Mouse (Mus musculus) A20 (cell line): ENCODE measurements at regions not wholly inside any gene's neighbourhood (a gene's known extent, or its start where the extent isn't known, plus 50 kb on each side); places are given as distances from the start of the nearest gene placed in this dataset.

Experiments used
- DNase-seq: peaks from one replicate; pipeline ENCODE4 v3.0.0-alpha.2; 2011; ENCODE audit warnings: low read depth, low spot score

DNA sequence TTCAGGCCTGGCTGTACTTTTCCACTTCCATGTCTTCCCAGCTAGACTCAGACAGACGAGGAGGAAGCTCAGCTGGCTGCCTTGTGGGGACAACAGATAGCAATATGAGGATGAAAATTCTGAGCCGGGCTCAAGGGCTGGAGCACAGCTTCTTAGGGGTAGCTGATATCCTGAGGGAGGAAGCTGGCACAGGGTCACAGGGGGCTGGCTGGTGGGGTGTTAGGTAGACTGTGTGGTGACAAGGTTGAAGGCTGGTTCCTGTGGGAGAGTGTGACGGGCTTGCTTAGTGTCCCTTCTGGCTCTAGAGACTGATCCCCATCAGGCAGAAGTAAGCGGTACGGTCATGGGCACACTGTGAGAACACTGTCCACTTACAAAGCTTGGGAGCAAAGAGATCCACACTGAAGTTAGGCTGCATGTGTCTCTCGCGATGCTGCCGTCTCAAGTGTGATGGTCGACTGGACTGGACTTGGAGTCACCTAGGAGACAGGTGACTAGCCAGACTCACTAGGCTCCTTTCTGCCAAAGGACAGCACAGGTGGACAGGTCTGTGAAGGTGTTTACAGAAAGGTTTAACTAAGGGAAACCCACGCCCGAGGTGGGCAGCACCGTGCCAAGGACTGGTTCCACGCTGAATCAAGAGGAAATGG, 111.1 kb upstream of the S1pr3 start:
- no peak for DNase-seq

GRCm38 (mm10) chr13:51299047-51299760, 109.2 kb upstream of the S1pr3 start:
- no peak for DNase-seq

GRCm38 (mm10) chr13:51301476-51301875, 107.0 kb upstream of the S1pr3 start:
- DNase-seq, result no peak

- no peak for DNase-seq
These were observed 105.3 kb upstream of the S1pr3 start for GRCm38 (mm10) chr13:51303112-51303511.

GRCm38 (mm10) chr13:51304631-51305030, 103.8 kb upstream of the S1pr3 start:
- DNase-seq, result no peak

DNA sequence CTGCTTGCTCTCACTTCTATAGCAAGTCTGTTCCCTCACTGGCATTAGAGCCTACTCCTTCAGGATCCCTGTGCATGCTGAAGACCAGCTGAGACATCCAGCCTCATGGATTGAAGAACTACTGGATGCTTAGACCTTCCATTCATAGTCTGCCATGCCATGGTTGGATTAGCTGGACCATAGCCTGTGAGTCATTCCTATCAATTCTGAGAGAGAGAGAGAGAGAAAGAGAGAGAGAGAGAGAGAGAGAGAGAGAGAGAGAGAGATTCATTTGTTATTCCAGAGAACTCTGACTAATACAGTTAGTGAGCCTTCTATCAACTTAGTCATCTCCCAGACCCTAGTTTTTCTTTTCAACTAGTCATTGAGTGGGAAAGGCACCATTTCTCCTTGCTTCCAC, 99.0 kb upstream of the S1pr3 start:
- no peak for DNase-seq

GRCm38 (mm10) chr13:51310041-51310440, 98.4 kb upstream of the S1pr3 start:
- DNase-seq, result no peak

GRCm38 (mm10) chr13:51311679-51312255, 96.7 kb upstream of the S1pr3 start:
- no peak for DNase-seq

GRCm38 (mm10) chr13:51313129-51313850, 95.1 kb upstream of the S1pr3 start:
- DNase-seq, result no peak

DNA sequence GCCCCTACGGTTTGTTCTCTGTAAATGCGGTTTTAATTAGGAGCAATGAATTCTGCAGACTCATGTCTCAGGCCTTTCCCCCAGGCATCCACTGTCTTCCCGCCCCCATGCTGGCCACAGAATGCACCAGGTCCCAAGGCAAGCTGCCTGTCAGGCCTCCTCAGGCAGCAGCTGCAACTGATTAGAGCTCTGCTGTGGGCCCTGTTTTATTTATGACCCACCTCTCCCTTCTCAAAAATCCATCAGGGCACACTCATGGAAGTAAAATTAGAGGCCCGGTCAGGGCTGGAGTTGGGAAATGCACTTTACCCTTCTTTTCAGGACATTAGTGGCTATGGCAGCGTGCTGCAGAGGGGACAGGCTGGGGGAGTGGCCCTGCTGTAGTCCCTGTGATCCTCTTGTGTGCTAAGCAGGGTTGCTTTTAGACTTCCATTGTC, 93.9 kb upstream of the S1pr3 start:
- no peak for DNase-seq

DNA sequence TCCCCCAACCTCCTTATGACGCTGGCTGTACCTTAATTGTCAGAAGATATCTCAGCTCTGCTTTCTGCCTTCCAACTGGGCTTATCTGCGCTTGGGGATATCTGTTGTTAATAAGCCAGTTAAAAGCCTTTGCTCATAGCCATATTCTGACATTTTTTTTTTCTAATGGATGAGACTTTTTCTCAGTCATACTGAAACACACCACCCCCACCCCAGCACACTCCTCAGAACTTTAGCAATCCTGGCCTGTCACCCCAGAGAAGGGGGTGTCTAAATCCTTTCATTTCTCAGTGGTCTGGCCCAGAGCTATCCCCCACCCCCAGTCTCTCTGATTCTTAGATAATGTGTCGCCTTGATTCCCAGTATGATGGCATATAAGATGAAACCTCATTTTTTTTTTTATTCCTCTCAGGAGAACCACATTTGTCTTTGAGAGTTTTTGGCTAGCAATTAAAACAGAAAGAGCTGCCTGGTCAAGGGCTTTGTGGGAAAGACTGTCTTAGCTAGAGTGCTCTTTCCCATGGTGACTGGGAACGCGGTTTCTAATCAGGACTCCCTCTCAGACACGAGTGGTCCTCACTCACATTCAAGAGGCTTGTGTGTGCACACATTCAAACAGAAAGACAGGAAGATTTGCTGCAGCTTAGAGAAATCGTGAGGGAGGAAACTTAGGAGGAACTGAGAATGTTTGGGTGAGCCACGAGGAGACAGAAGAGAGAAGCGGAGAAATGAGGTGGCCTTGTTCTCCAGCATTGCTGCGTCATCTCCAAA, 93.2 kb upstream of the S1pr3 start:
- DNase-seq, result no peak

- peak; percentile 60 for DNase-seq
These were observed 92.7 kb upstream of the S1pr3 start for GRCm38 (mm10) chr13:51315779-51316041.

GRCm38 (mm10) chr13:51323058-51323715, 85.3 kb upstream of the S1pr3 start:
- no peak for DNase-seq

DNA sequence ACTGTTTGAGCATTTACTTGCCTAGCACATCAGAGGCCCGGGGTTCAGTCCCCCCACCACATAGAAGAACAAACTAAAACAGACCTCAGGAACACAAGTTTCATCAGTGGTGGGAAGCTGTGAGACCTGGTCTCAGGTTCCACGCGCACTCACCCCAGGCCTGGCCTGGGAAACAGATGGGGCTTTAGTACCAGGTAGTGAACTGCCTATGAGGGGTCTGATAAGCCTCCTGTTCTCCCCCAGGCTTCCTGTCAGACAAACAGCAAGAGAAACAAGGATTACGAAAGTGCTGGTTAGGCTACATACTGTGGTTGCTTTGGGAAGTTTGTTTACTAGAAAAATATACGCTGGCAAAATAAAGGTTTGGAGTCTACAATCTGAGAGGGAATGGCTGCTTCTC, 83.7 kb upstream of the S1pr3 start:
- no peak for DNase-seq

DNA sequence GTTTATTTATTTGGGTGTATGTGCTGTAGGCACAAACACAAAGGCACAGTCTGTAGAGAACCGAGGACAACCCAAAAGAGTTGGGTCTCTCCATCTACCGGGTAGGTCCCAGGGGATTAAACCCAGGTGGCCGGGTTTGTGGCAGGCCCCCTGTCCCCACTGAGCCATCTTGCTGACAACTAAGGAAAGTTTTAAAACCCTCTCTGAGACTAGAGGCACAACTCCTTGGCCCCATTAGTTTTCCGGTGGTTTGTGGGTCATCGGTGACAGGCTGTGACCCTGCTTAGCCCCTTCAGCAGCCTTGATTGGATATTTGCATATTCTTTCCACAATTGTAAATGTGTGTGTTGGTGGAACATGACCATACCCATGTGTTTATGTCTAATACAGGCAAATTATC, 83.1 kb upstream of the S1pr3 start:
- no peak for DNase-seq

DNA sequence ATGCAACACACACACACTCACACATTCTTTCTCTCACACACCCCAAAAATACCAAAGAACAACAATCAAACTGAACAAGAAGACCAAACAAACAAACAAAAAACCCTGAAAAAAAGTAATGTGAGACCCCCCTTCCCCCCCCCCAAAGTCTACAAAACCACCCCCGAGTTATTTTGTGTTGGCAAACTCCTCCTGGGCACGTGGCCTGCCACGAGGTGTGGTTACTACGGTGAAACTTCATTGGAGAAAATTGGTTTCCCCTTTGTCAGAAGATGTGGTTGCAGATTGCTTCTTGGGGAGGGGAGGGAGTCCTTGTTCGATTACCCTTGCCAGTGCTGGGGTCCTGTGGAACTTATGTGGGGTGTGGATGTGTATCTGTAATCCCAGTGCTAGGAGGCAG, 82.3 kb upstream of the S1pr3 start:
- DNase-seq, result no peak

GRCm38 (mm10) chr13:51328131-51328970, 80.1 kb upstream of the S1pr3 start:
- no peak for DNase-seq

DNA sequence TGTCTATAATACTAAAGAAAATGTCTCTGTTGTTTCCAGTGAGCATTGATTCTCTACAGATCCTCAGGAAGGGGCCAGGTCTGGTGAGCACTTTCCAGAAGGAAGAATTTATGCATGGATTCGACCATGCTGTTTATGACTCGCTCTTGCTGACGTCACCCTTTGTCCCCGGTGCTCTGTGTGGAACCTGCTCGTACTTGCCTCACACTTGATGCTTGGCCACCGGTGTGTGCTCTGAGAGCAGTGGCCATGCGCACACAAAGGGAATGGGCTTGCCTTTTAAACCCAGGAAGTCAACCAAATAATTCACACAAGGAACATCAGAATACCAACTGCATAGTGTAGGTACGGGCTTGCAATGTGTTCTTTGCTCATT, 79.5 kb upstream of the S1pr3 start:
- no peak for DNase-seq

DNA sequence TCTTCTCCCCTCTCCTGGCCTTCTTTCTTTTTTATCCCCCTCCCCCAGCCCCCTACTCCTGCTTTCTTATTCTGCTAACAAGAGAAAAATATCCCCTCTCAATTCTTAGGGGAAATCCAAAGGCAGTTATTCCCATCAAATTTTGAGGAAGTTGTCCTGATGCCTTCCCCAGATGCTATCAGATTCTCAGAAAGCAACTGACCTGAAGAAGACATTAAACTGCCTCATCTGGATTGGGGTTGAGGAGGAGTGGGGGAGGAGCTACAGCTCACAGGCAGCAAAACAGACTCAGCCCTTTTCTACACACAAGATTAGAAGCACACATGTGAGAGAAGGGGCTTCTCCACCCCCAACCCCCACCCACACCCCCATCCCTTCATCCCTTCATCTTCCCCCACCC, 78.7 kb upstream of the S1pr3 start:
- no peak for DNase-seq

DNA sequence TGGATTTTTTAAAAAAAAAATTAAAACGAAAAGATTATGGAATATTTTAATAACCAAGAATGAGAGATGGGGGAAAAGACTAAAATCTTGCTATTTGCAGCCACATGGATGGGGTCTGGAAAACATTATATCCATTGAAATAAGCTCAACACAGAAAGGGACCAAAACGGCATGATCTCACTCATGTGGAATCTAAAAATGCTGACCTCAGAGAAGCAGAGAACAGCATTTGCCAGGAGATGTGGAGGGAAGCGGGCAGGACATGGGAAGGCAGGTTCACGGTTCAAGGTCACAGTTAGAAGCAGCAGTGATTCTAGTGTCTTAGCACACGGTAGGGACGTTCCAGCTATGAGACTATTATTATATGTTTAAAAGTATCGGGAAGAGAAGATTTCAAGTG, 76.2 kb upstream of the S1pr3 start:
- DNase-seq, result no peak

DNA sequence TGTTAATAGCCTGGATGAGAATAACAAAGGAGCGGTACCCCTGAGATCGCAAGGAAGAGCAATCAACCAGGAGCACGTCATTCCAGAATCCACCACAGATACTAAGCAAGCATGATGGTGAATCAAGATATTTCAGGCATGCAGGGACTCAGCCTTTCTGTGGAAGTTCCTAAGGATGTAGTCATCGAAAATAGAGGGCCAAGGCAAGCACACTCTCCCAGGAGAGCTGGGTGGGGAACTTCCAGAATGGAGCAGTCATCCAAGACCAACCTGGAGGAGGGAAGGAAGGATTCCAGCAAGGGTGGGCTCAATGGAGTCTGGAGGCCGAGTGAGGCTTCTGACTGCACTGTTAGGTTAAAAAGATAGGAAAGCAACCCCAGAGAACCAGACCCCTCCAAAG, 75.0 kb upstream of the S1pr3 start:
- DNase-seq, result no peak
